Mouse (Mus musculus): ENCODE results near the gene Xylt2. TPM values are rescaled to one million over a fixed set of nuclear protein-coding genes. Genes with fewer than 3 reads are reported as not detected.

The Xylt2 gene
- polyA plus RNA-seq (2012; ENCODE audit: insufficient read depth, insufficient read length, missing spikeins) = 186 and 188 TPM in 2 replicates

DNA sequence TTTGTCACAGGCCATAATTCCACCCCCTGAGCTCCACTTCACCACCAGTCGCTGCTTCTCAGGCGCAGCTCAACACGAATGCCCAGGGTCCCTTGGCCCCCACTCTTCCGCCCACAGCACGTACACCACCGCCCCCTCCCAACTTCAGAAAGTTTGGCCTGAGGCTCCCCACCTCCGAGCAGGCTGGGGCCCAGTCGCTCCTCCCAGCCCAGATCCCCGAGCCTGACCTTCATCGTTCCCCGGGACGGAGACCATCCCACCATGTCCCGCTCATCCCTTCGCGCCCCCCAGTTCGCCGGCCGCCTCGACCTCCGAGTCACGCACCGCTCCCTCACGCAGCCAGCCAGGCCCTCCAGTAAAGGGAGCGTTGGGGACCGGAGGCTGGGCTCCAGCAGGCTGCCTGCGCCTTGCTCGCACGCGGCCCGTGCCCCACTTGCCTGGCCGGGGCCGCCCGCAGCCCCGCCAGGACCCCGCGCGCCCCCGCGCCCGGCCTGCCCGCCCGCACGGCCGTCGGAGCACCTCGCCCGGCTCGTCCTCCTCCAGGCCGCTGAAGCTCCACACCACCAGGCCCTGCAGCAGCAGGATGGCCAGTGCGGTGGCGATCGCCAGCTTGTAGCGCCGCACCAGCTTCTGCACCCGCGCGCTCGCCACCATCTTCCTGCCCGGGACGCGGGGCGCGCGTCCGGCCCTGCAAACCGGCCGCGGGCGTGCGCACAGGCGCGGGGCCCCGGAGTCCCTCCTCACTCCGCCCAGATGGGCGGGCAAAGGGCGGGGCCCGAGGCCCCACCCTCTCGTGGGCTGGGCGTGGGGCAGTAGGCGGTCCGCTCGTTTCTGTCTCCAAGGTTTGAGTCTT, at the start of gene Xylt2:
TSS of gene Xylt2 (minus strand) at position 762 of the 853 bp plus-strand sequence.
- H3K4me3 ChIP-seq (ENCODE audit: insufficient read depth, low read length) = peak within 1 kb of the TSS; percentile 91
- TF ChIP-seq CTCF (IDR thresholded peaks at IDR 0.05; ENCODE audit: low read depth, low read length) = no peak
- H3K27ac ChIP-seq (ENCODE audit: insufficient read depth, low read depth, low read length) = peak within 1 kb of the TSS; percentile 40
- peaks cover 40% of the 10 kb centered on the region for H3K4me1 ChIP-seq (ENCODE audit: control insufficient read depth, insufficient read depth, low read length)

DNA sequence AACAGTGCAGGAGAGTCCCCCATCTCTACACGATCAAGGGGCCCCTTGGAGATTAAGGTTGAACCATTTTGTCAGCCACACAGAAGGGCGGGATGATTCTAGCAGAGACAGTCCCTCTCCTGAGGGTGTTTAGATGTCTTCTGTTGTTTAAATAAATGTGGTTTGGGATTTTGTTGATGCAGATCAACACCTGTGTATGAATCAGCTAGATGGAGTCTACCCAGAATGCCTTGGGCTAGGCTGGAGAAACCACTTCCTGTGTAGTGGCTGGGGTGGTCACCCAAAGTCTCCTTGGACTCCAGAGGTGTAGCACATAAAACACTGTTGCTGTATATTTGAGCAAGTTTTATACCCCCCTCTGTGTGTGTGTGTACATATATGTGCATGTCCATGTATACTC, 41.9 kb upstream of the Xylt2 start:
- TF ChIP-seq POLR2A (IDR thresholded peaks at IDR 0.05; ENCODE audit: borderline replicate concordance, low read depth, low read length) (no peak), CTCF (IDR thresholded peaks at IDR 0.05; ENCODE audit: low read depth, low read length) (no peak)
- H3K4me1 ChIP-seq (ENCODE audit: control insufficient read depth, insufficient read depth, low read length) = peaks cover 16% of the 10 kb centered on the region
- no peak overlapping the region for H3K4me3 ChIP-seq (ENCODE audit: insufficient read depth, low read length)
- no peak overlapping the region for H3K27ac ChIP-seq (ENCODE audit: insufficient read depth, low read depth, low read length)

GRCm38 (mm10) chr11:94718113-94718909, 41.0 kb upstream of the Xylt2 start:
- Histone ChIP-seq H3K27ac (ENCODE audit: insufficient read depth, low read depth, low read length) (no peak overlapping the region), H3K4me1 (ENCODE audit: control insufficient read depth, insufficient read depth, low read length) (peaks cover 16% of the 10 kb centered on the region), H3K4me3 (ENCODE audit: insufficient read depth, low read length) (no peak overlapping the region)
- no peak for TF ChIP-seq POLR2A (IDR thresholded peaks at IDR 0.05; ENCODE audit: borderline replicate concordance, low read depth, low read length)
- TF ChIP-seq CTCF (IDR thresholded peaks at IDR 0.05; ENCODE audit: low read depth, low read length) = no peak

- Histone ChIP-seq H3K27ac (ENCODE audit: insufficient read depth, low read depth, low read length) (no peak overlapping the region), H3K4me3 (ENCODE audit: insufficient read depth, low read length) (no peak overlapping the region), H3K4me1 (ENCODE audit: control insufficient read depth, insufficient read depth, low read length) (peaks cover 16% of the 10 kb centered on the region)
- TF ChIP-seq CTCF (IDR thresholded peaks at IDR 0.05; ENCODE audit: low read depth, low read length) (no peak), POLR2A (IDR thresholded peaks at IDR 0.05; ENCODE audit: borderline replicate concordance, low read depth, low read length) (no peak)
Observed at GRCm38 (mm10) chr11:94717239-94717638, 39.9 kb upstream of the Xylt2 start.

- peaks cover 16% of the 10 kb centered on the region for H3K4me1 ChIP-seq (ENCODE audit: control insufficient read depth, insufficient read depth, low read length)
- H3K4me3 ChIP-seq (ENCODE audit: insufficient read depth, low read length) = no peak overlapping the region
- TF ChIP-seq CTCF (IDR thresholded peaks at IDR 0.05; ENCODE audit: low read depth, low read length) (peak; percentile 27; the same call in 1 of the 2 replicates), POLR2A (IDR thresholded peaks at IDR 0.05; ENCODE audit: borderline replicate concordance, low read depth, low read length) (no peak)
Observed at GRCm38 (mm10) chr11:94716754-94717153, 39.4 kb upstream of the Xylt2 start.

DNA sequence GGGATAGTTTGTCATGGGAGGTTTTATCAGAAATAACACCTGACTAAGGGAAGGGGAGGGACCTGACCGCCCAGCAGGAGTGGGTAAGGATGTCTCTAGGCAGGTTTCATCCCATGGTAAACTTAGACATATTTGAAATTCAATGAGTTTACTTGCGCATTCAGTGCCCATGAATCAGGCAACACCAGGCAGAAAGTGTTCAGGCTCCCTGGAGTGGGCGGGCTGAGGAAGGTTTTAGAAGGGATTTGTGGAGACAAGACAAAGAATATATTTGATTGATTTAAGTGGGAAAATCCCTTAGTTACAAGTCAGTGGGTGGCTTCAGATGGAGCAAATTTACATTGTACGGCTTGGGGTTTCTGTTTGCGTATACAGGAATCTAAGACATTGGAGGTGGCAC, 38.3 kb upstream of the Xylt2 start:
- peaks cover 16% of the 10 kb centered on the region for H3K4me1 ChIP-seq (ENCODE audit: control insufficient read depth, insufficient read depth, low read length)
- H3K4me3 ChIP-seq (ENCODE audit: insufficient read depth, low read length) = no peak overlapping the region
- H3K27ac ChIP-seq (ENCODE audit: insufficient read depth, low read depth, low read length) = no peak overlapping the region
- TF ChIP-seq POLR2A (IDR thresholded peaks at IDR 0.05; ENCODE audit: borderline replicate concordance, low read depth, low read length) (no peak), CTCF (IDR thresholded peaks at IDR 0.05; ENCODE audit: low read depth, low read length) (no peak)

More at GRCm38 (mm10) chr11:94716754-94717153, 39.4 kb upstream of the Xylt2 start:
- H3K27ac ChIP-seq (ENCODE audit: insufficient read depth, low read depth, low read length) = no peak overlapping the region

- Histone ChIP-seq H3K27ac (ENCODE audit: insufficient read depth, low read depth, low read length) (no peak overlapping the region), H3K4me1 (ENCODE audit: control insufficient read depth, insufficient read depth, low read length) (peaks cover 15% of the 10 kb centered on the region), H3K4me3 (ENCODE audit: insufficient read depth, low read length) (no peak overlapping the region)
- TF ChIP-seq CTCF (IDR thresholded peaks at IDR 0.05; ENCODE audit: low read depth, low read length) = no peak
- TF ChIP-seq POLR2A (IDR thresholded peaks at IDR 0.05; ENCODE audit: borderline replicate concordance, low read depth, low read length) = no peak
Observed at GRCm38 (mm10) chr11:94713246-94713860, 36.0 kb upstream of the Xylt2 start.

- TF ChIP-seq POLR2A (IDR thresholded peaks at IDR 0.05; ENCODE audit: borderline replicate concordance, low read depth, low read length) (no peak), CTCF (IDR thresholded peaks at IDR 0.05; ENCODE audit: low read depth, low read length) (no peak)
- Histone ChIP-seq H3K4me1 (ENCODE audit: control insufficient read depth, insufficient read depth, low read length) (peaks cover 32% of the 10 kb centered on the region), H3K4me3 (ENCODE audit: insufficient read depth, low read length) (no peak within 1 kb of the TSS), H3K27ac (ENCODE audit: insufficient read depth, low read depth, low read length) (peak within 1 kb of the TSS; percentile 46)
Observed at GRCm38 (mm10) chr11:94704472-94704871, 27.2 kb upstream of the Xylt2 start, which contains the start of gene Gm11541. Gm11541 (minus strand) TSS chr11:94704499.

DNA sequence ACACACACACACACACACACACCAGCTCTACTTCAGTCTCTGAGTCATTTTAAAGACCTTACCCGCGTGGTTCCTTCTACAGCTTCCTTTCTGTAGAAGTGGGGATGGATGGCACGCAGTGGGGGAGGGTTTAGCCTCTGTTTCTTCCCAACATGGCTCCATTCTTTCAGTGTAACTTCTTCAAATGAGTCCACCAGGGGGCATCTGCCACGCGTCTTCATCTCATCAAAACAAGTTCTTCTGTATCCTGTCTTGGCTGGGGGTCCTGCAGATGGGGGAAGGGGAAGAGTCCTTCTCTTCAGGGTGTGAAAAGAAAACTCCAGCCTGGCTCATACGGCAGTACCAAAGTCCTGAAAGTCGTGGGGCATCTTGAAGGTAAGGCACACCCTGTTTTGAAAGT, 26.7 kb upstream of the Xylt2 start:
- H3K27ac ChIP-seq (ENCODE audit: insufficient read depth, low read depth, low read length) = peak overlapping the region; percentile 46
- TF ChIP-seq CTCF (IDR thresholded peaks at IDR 0.05; ENCODE audit: low read depth, low read length) (peak; percentile 51; the same call in 1 of the 2 replicates), POLR2A (IDR thresholded peaks at IDR 0.05; ENCODE audit: borderline replicate concordance, low read depth, low read length) (no peak)
- H3K4me1 ChIP-seq (ENCODE audit: control insufficient read depth, insufficient read depth, low read length) = peaks cover 28% of the 10 kb centered on the region
- no peak overlapping the region for H3K4me3 ChIP-seq (ENCODE audit: insufficient read depth, low read length)
